Mouse (Mus musculus): ENCODE results near the gene Cmtm4. TPM values are rescaled to one million over a fixed set of nuclear protein-coding genes. Genes with fewer than 3 reads are reported as not detected.
"Not testable (repeated sequence)": the region's sequence is repeated elsewhere in the genome, so short reads cannot be mapped to it uniquely, and the experiment has no call there.

Gene Cmtm4
- total RNA-seq, 1 experiment: 21.3 TPM

- no peak for DNase-seq (ENCODE audit: low read depth, low spot score)
- in situ Hi-C loops (cut with MboI; ENCODE audit: low sequenced_read_pairs in 2 of 2, unreplicated experiment in 2 of 2): no loop called here
- Histone ChIP-seq H3K27ac (ENCODE audit: insufficient read depth, low read depth, low read length, poor library complexity, severe bottlenecking) (no peak overlapping the region), H3K36me3 (ENCODE audit: control insufficient read depth, insufficient read depth, low read length, poor library complexity, severe bottlenecking) (no peaks in the 10 kb centered on the region), H3K9ac (ENCODE audit: insufficient read depth, low read depth, low read length, poor library complexity, severe bottlenecking) (no peak overlapping the region), H3K9me3 (ENCODE audit: control insufficient read depth, insufficient read depth, low read depth, low read length) (no peaks in the 10 kb centered on the region), H3K4me3 (ENCODE audit: insufficient read depth in 1 of 2, low read depth in 1 of 2, low read length in 2 of 2, poor library complexity in 1 of 2, severe bottlenecking in 1 of 2) (no peak overlapping the region), H3K4me1 (ENCODE audit: control insufficient read depth in 2 of 2, insufficient read depth in 2 of 2, low read length in 2 of 2, poor library complexity in 1 of 2) (peaks cover 0 to 3% of the 10 kb centered on the region in 2 experiments; a peak in 1 of 4 replicates)
- TF ChIP-seq ZC3H11A (IDR thresholded peaks at IDR 0.05; ENCODE audit: borderline replicate concordance, low read depth, low read length): no peak
- TF ChIP-seq MAFK (IDR thresholded peaks at IDR 0.05; ENCODE audit: insufficient read depth, low read depth, low read length): no peak
- TF ChIP-seq ZNF384 (IDR thresholded peaks at IDR 0.05; ENCODE audit: low read depth, low read length): no peak
- no peak for TF ChIP-seq HCFC1 (IDR thresholded peaks at IDR 0.05; ENCODE audit: borderline replicate concordance, insufficient read depth, low read length)
Observed at GRCm38 (mm10) chr8:104304962-104305361, 90.6 kb downstream of the Cmtm4 start.

GRCm38 (mm10) chr8:104302536-104302935, 93.1 kb downstream of the Cmtm4 start:
- H3K27ac ChIP-seq (ENCODE audit: insufficient read depth, low read depth, low read length, poor library complexity, severe bottlenecking); DNase-seq (ENCODE audit: low read depth, low spot score); H3K4me1 ChIP-seq (ENCODE audit: control insufficient read depth in 2 of 2, insufficient read depth in 2 of 2, low read length in 2 of 2, poor library complexity in 1 of 2); in situ Hi-C loops (cut with MboI; ENCODE audit: low sequenced_read_pairs in 2 of 2, unreplicated experiment in 2 of 2); H3K9ac ChIP-seq (ENCODE audit: insufficient read depth, low read depth, low read length, poor library complexity, severe bottlenecking); H3K9me3 ChIP-seq (ENCODE audit: control insufficient read depth, insufficient read depth, low read depth, low read length); H3K36me3 ChIP-seq (ENCODE audit: control insufficient read depth, insufficient read depth, low read length, poor library complexity, severe bottlenecking); H3K4me3 ChIP-seq (ENCODE audit: insufficient read depth in 1 of 2, low read depth in 1 of 2, low read length in 2 of 2, poor library complexity in 1 of 2, severe bottlenecking in 1 of 2): not testable (repeated sequence)

DNA sequence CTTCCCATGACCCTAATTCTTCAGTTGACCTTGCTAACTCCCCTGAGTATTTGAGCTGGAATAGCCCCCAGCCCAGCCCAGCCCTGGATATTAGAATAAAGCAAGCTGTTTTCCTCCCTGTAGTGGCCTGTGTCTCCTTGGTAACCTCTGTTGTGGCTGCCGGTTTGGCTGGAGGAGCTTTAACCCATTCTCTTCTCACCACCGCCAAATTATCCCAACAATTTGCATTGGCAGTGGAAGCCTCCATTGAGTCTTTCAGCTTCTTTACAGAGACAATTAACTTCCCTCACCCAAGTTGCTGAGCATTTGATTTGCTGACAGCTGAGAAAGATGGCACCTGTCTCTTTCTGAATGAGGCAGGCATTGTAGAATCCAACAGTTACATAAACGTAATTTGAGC, 94.0 kb downstream of the Cmtm4 start:
- H3K9ac ChIP-seq (ENCODE audit: insufficient read depth, low read depth, low read length, poor library complexity, severe bottlenecking); H3K27ac ChIP-seq (ENCODE audit: insufficient read depth, low read depth, low read length, poor library complexity, severe bottlenecking); H3K36me3 ChIP-seq (ENCODE audit: control insufficient read depth, insufficient read depth, low read length, poor library complexity, severe bottlenecking); H3K9me3 ChIP-seq (ENCODE audit: control insufficient read depth, insufficient read depth, low read depth, low read length); H3K4me3 ChIP-seq (ENCODE audit: insufficient read depth in 1 of 2, low read depth in 1 of 2, low read length in 2 of 2, poor library complexity in 1 of 2, severe bottlenecking in 1 of 2); in situ Hi-C loops (cut with MboI; ENCODE audit: low sequenced_read_pairs in 2 of 2, unreplicated experiment in 2 of 2); DNase-seq (ENCODE audit: low read depth, low spot score); H3K4me1 ChIP-seq (ENCODE audit: control insufficient read depth in 2 of 2, insufficient read depth in 2 of 2, low read length in 2 of 2, poor library complexity in 1 of 2): not testable (repeated sequence)

Other genes with a start within 250 kb of the Cmtm4 start
- 0.09 and 0.11 TPM in 2 replicates for gene Bean1, start 225.4 kb downstream of the Cmtm4 start, total RNA-seq (2012; rRNA removed)
- gene Tk2, start 147.2 kb downstream of the Cmtm4 start, total RNA-seq (2012; rRNA removed): 8.7 and 9.8 TPM in 2 replicates
- gene Cklf, start 144.9 kb downstream of the Cmtm4 start, total RNA-seq (2012; rRNA removed): 33.0 and 42.7 TPM in 2 replicates
- not detected in 2 replicates for gene Cmtm2a, start 102.6 kb downstream of the Cmtm4 start, total RNA-seq (2012; rRNA removed)
- not detected in 2 replicates for gene Gm45711, start 85.7 kb downstream of the Cmtm4 start, total RNA-seq (2012; rRNA removed)
- not detected in 2 replicates for gene Cmtm1, start 85.7 kb downstream of the Cmtm4 start, total RNA-seq (2012; rRNA removed)
- not detected in 2 replicates for gene Gm11020, start 74.2 kb downstream of the Cmtm4 start, total RNA-seq (2012; rRNA removed)
- gene Cmtm2b, start 73.6 kb downstream of the Cmtm4 start, total RNA-seq (2012; rRNA removed): not detected in 2 replicates
- gene Cmtm3, start 56.4 kb downstream of the Cmtm4 start, total RNA-seq (2012; rRNA removed): 8.0 and 12.6 TPM in 2 replicates
- gene Dync1li2, start 47.2 kb upstream of the Cmtm4 start, total RNA-seq (2012; rRNA removed): 27.5 and 28.9 TPM in 2 replicates
- 0.26 and 0.45 TPM in 2 replicates for gene Terb1, start 114.1 kb upstream of the Cmtm4 start, total RNA-seq (2012; rRNA removed)
- 29.9 and 42.8 TPM in 2 replicates for gene Nae1, start 138.8 kb upstream of the Cmtm4 start, total RNA-seq (2012; rRNA removed)
- gene Car7, start 138.9 kb upstream of the Cmtm4 start, total RNA-seq (2012; rRNA removed): 0.90 and 1.1 TPM in 2 replicates
- 11.2 and 13.5 TPM in 2 replicates for gene Pdp2, start 195.6 kb upstream of the Cmtm4 start, total RNA-seq (2012; rRNA removed)
- gene Cdh16, start 228.6 kb upstream of the Cmtm4 start, total RNA-seq (2012; rRNA removed): not detected in 2 replicates
- 2.7 and 3.4 TPM in 2 replicates for gene Rrad, start 235.5 kb upstream of the Cmtm4 start, total RNA-seq (2012; rRNA removed)
- 71.9 and 81.9 TPM in 2 replicates for gene Ciao2b, start 246.2 kb upstream of the Cmtm4 start, total RNA-seq (2012; rRNA removed)

Data from ES-E14 (cell line).